Mouse (Mus musculus) forebrain, embryonic 12.5 days (tissue): ENCODE data around the gene Phxr2. TPM values are rescaled to one million over a fixed set of nuclear protein-coding genes. Genes with fewer than 3 reads are reported as not detected.
"Not testable (repeated sequence)": the region's sequence is repeated elsewhere in the genome, so short reads cannot be mapped to it uniquely, and the experiment has no call there.

ENCODE experiments used
- ATAC-seq: fragments of 200-750 bp; cut with Nextera tagmentation; 2 replicates; pipeline ENCODE4 v1.8.0; 2017; ENCODE audit warnings: moderate TSS enrichment; ENCODE audit not compliant: low FRiP score
- H3K27ac ChIP-seq: fragments of 300-500 bp; sonication (generic); 2 replicates; pipeline ENCODE4 v1.5.1; 2016; ENCODE audit warnings: mild to moderate bottlenecking
- H3K27me3 ChIP-seq: fragments of 300-500 bp; sonication (generic); 2 replicates; pipeline ENCODE4 v1.6.1; 2016; ENCODE audit warnings: mild to moderate bottlenecking
- H3K36me3 ChIP-seq: fragments of 300-500 bp; sonication (generic); replicated peaks from 2 replicates; pipeline ENCODE4 v1.6.1; 2016; ENCODE audit warnings: mild to moderate bottlenecking
- H3K4me1 ChIP-seq: fragments of 300-500 bp; sonication (generic); 2 replicates; pipeline ENCODE4 v1.6.1; 2016
- H3K4me2 ChIP-seq: fragments of 300-500 bp; sonication (generic); 2 replicates; pipeline ENCODE4 v1.6.1; 2016; ENCODE audit warnings: mild to moderate bottlenecking, moderate library complexity
- H3K4me3 ChIP-seq: fragments of 300-500 bp; sonication (generic); replicated peaks from 2 replicates; pipeline ENCODE4 v1.5.1; 2016; ENCODE audit warnings: mild to moderate bottlenecking
- H3K9ac ChIP-seq: fragments of 300-500 bp; sonication (generic); 2 replicates; pipeline ENCODE4 v1.6.1; 2016; ENCODE audit warnings: mild to moderate bottlenecking
- H3K9me3 ChIP-seq: fragments of 300-500 bp; sonication (generic); 2 replicates; pipeline ENCODE4 v1.6.1; 2016
- WGBS: fragments of 180-500 bp; shearing (Covaris S2); methylation state at CpG from one replicate; pipeline ENCODE4 v1.1.7; 2016; 5-methylcytosine and 5-hydroxymethylcytosine counted together
- polyA plus RNA-seq: library from polyadenylated mRNA; unstranded; fragments of >200 nt; fragmentation: Nextera tagmentation; extraction: Ambion mirVana; gene quantifications from 2 replicates; pipeline ENCODE4 v1.2.1, GENCODE M21; 2016

Phxr2 gene
- polyA plus RNA-seq, 1 experiment from 2014 or later = not detected

DNA sequence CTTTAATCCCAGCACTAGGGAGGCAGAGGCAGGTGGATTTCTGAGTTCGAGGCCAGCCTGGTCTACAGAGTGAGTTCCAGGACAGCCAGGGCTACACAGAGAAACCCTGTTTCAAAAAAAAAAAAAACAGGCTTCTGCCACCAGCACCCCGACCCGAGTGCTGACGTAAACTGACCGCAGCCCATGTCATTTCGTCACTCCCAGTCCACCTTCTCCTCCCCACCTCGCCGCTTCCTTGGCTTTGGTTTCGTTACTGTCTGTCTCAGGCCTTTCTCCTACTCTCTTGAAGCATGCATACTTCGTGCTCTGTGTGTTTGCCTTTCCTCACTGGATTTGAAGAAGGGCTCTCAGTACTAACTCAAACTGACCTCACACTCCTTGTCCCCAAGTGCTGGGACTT lies 31.6 kb upstream of the Phxr2 start:
- not testable (repeated sequence) for H3K4me1 ChIP-seq, H3K9me3 ChIP-seq, H3K4me2 ChIP-seq, ATAC-seq, H3K9ac ChIP-seq, H3K27ac ChIP-seq, H3K4me3 ChIP-seq, H3K27me3 ChIP-seq
- peaks cover 20% of the 10 kb centered on the region for H3K36me3 ChIP-seq
- WGBS = 94% methylated on average over 10 of the region's 10 CpGs

DNA sequence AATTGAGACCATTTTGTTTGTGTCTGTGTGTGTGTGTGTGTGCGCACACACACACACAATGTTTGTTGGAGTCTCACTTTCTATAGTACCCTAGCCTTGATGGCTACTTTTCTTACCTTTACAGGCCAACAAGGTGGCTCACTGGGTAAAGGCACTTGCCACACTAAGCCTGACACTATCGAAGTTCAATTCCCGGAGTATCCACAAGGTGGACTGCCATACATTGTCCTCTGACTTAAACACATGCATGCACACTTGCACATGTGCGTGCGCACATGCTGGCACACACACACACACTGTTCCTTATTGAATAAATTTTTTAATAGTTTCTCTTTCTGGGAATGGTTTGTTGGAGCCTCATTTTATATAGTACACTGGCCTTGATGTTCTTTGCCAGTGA lies 30.7 kb upstream of the Phxr2 start:
- no peaks in the 10 kb centered on the region for H3K9me3 ChIP-seq
- no peak for ATAC-seq
- H3K27ac ChIP-seq = no peak overlapping the region
- H3K4me3 ChIP-seq = no peak overlapping the region
- no peak overlapping the region for H3K4me2 ChIP-seq
- H3K36me3 ChIP-seq = peaks cover 20% of the 10 kb centered on the region
- WGBS = 97% methylated on average over 5 of the region's 5 CpGs
- H3K9ac ChIP-seq = no peak overlapping the region
- no peaks in the 10 kb centered on the region for H3K27me3 ChIP-seq
- no peaks in the 10 kb centered on the region for H3K4me1 ChIP-seq

DNA sequence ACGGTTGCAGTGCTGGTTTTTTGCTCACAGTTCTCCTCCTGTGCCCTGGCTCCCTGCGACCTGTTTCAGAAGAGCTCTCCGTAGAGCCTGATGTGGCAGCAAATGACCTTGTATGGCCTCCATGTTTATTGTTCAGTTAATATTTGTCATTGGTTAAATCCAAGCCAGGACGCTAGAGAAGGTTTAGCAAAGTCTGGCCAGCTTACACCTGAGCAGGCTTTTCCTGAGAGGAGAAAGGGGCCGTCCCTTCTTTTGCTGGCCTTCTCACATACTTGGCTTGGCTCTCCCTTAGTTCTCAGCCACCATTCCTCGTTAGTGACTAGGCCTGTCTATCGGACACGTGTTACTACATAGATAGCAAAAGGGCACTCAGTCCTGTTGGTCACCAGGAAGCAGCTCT lies 28.5 kb upstream of the Phxr2 start:
- H3K36me3 ChIP-seq = peaks cover 17% of the 10 kb centered on the region
- H3K4me2 ChIP-seq = no peak overlapping the region
- no peaks in the 10 kb centered on the region for H3K4me1 ChIP-seq
- ATAC-seq = no peak
- no peak overlapping the region for H3K9ac ChIP-seq
- no peaks in the 10 kb centered on the region for H3K9me3 ChIP-seq
- no peak overlapping the region for H3K4me3 ChIP-seq
- no peaks in the 10 kb centered on the region for H3K27me3 ChIP-seq
- WGBS = 86% methylated on average over 8 of the region's 8 CpGs
- no peak overlapping the region for H3K27ac ChIP-seq

DNA sequence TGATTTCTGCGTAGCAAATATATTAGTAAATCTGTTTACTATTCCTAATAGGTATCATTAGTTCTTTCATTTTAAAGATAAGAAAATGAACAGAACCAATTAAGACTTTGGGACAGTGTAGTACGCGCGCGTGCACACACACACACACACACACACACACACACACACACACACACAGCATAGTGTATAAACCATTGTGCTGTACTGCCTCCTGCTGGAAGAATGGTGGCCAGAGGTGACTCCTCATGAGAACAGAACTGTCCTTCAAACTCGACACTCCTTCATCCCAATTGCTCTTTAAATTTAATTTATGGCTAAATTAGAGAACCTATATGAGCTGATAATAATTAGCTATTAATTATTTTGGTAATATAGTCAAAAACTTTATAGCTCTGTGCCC lies 25.9 kb upstream of the Phxr2 start:
- H3K4me1 ChIP-seq = no peaks in the 10 kb centered on the region
- H3K9me3 ChIP-seq = no peaks in the 10 kb centered on the region
- no peak overlapping the region for H3K4me2 ChIP-seq
- WGBS = 96% methylated on average over 6 of the region's 6 CpGs
- H3K9ac ChIP-seq = no peak overlapping the region
- ATAC-seq = no peak
- H3K27ac ChIP-seq = no peak overlapping the region
- H3K27me3 ChIP-seq = no peaks in the 10 kb centered on the region
- H3K4me3 ChIP-seq = no peak overlapping the region
- peaks cover 21% of the 10 kb centered on the region for H3K36me3 ChIP-seq

DNA sequence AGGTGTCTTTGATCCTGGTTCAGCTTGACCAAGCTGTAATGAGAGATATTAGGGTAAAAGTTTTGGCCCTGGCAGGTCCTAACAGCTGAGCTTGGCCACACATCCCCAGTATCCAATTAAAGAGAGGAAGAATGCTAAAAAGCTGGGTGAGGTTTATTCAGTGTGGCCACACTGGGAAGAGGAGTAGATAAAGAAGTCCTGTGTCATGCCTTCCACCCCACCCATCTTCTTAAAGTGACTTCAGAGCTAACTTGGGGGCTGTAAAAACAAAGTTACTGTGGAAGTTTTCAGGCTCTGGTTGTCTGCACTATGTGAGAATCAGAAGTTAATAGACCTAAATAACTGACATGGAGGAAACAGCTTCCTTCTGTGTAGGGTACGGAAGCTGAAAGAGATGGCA lies 25.5 kb upstream of the Phxr2 start:
- no peaks in the 10 kb centered on the region for H3K9me3 ChIP-seq
- no peak overlapping the region for H3K4me3 ChIP-seq
- H3K27me3 ChIP-seq = no peaks in the 10 kb centered on the region
- peaks cover 16% of the 10 kb centered on the region for H3K36me3 ChIP-seq
- no peak for ATAC-seq
- H3K4me2 ChIP-seq = no peak overlapping the region
- no peak overlapping the region for H3K27ac ChIP-seq
- H3K9ac ChIP-seq = no peak overlapping the region
- no peaks in the 10 kb centered on the region for H3K4me1 ChIP-seq
- 97% methylated on average over 1 of the region's 1 CpGs for WGBS

DNA sequence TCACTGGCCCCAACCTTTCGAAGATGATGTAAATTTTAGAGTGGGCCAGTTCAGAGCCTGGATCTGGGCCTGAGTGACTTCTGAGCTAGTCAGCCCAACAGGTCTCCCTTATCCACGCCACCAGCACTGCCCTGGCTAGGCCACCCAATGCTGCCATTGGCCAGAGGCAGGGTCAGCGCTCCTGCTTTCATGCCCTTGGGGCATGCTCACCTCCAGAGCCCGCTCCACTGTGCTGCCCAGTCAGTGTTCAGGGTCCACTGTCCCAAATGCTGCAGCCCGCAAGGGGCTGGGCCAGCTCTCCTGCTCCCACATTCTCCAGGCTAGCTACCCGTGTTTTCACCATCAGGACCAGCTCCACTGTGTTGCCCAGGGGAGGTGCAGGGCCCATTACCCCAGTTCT lies 23.9 kb upstream of the Phxr2 start:
- WGBS = 89% methylated on average over 6 of the region's 6 CpGs
- Histone ChIP-seq H3K27me3 (no peaks in the 10 kb centered on the region), H3K9ac (no peak overlapping the region), H3K9me3 (no peaks in the 10 kb centered on the region), H3K4me1 (no peaks in the 10 kb centered on the region), H3K4me2 (no peak overlapping the region), H3K36me3 (peaks cover 11% of the 10 kb centered on the region), H3K27ac (no peak overlapping the region), H3K4me3 (no peak overlapping the region)
- no peak for ATAC-seq

DNA sequence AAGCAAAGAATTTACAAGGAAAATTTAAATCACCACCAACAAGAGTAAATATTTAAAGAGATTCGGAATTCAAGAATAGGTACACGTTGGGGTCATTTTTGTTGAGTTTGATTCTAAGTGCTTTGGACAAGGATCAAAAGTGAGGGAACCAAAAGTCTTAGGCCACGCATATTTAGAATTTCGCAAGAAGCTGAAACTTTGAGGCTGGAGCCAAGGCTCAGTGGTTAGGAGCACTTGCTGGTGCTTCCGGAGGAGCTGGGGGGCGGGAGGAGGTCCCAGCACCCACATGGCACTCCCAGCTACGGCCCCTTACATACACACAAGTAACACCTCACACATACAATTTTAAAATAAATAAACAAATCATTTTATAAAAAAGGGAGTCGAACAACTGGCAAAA lies 20.5 kb upstream of the Phxr2 start:
- WGBS = 94% methylated on average over 8 of the region's 8 CpGs
- H3K36me3 ChIP-seq = peaks cover 15% of the 10 kb centered on the region
- no peak overlapping the region for H3K4me3 ChIP-seq
- no peak overlapping the region for H3K9ac ChIP-seq
- no peaks in the 10 kb centered on the region for H3K4me1 ChIP-seq
- H3K4me2 ChIP-seq = no peak overlapping the region
- no peak for ATAC-seq
- H3K9me3 ChIP-seq = no peaks in the 10 kb centered on the region
- no peak overlapping the region for H3K27ac ChIP-seq
- H3K27me3 ChIP-seq = no peaks in the 10 kb centered on the region

DNA sequence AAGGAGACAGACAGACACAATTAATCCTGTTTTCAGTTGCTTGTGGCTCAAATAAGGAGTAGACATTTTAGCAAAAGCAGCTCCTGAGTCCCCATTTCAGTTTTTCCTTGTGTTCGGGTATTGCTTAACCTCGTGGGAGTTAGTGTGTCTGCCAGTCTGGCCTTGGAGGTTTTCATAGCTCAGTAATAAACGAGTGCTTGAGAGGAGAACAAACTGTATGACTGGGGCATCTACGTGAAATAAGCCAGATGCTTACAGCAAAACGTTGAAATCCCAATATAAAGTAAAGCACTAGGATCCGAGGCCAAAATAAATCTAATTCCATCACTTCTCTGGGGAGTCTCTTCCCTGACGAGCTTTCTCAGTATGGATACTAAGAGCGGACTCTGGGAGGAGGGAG lies 19.5 kb upstream of the Phxr2 start:
- H3K4me1 ChIP-seq = no peaks in the 10 kb centered on the region
- no peak for ATAC-seq
- no peak overlapping the region for H3K9ac ChIP-seq
- WGBS = 91% methylated on average over 8 of the region's 8 CpGs
- no peak overlapping the region for H3K4me3 ChIP-seq
- no peaks in the 10 kb centered on the region for H3K27me3 ChIP-seq
- no peak overlapping the region for H3K4me2 ChIP-seq
- H3K27ac ChIP-seq = no peak overlapping the region
- peaks cover 15% of the 10 kb centered on the region for H3K36me3 ChIP-seq
- no peaks in the 10 kb centered on the region for H3K9me3 ChIP-seq

DNA sequence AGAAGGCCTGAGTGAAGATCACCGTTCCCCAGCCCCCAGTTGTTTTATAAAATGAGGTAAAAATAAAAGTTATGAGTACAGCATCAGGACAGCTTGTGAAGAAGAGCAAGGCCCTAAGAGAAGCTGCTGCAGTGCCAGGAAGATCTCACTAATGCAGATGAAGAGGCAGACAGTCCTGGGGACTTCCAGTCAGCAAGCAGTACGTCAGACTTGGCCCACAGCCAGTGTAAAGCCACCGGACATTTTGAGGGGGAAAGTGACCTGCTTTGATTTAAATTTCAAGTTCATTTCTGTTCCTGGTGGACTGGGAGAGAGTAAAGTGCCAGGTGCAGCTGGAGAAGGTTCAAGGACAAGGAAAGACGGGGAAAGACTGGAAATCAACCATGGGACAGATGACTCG lies 10.2 kb upstream of the Phxr2 start:
- no peak for ATAC-seq
- Histone ChIP-seq H3K27ac (no peak overlapping the region), H3K9ac (no peak overlapping the region), H3K4me2 (no peak overlapping the region), H3K4me1 (peaks cover 3% of the 10 kb centered on the region; the same call in 1 of the 2 replicates), H3K27me3 (no peaks in the 10 kb centered on the region), H3K9me3 (no peaks in the 10 kb centered on the region), H3K4me3 (no peak overlapping the region), H3K36me3 (peaks cover 17% of the 10 kb centered on the region)
- 90% methylated on average over 5 of the region's 5 CpGs for WGBS

DNA sequence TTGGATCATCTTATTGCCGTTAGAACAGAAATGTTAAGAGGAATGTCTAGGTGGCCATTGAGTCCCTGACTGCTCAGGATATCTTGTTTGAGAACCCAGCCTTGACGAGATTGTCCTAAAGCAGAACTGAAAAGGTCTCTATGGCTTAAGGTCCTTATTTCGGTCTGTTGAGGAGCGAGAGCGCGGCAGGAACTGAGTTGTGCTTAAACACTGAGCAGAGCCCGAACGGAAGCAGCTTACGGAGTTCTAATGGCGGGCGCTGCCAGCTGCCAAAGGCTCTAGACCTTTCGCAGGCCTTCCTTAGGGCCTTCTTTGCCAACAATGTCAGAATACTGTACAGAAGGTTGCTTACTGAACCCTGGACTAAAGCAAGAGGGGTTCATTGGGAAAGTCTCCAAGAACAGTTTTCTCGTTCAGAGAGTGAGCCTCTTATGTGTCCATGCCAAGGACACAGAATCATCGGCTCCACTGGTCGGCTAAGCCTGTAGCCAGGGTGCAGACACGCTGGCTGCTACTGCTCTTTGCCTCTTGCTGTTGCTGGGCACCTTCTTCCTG lies 7.3 kb upstream of the Phxr2 start:
- Histone ChIP-seq H3K4me1 (peaks cover 12% of the 10 kb centered on the region; the same call in 1 of the 2 replicates), H3K4me2 (no peak overlapping the region), H3K36me3 (peaks cover 29% of the 10 kb centered on the region), H3K4me3 (no peak overlapping the region), H3K27ac (no peak overlapping the region), H3K9me3 (no peaks in the 10 kb centered on the region), H3K27me3 (no peaks in the 10 kb centered on the region), H3K9ac (no peak overlapping the region)
- 96% methylated on average over 16 of the region's 16 CpGs for WGBS
- no peak for ATAC-seq

DNA sequence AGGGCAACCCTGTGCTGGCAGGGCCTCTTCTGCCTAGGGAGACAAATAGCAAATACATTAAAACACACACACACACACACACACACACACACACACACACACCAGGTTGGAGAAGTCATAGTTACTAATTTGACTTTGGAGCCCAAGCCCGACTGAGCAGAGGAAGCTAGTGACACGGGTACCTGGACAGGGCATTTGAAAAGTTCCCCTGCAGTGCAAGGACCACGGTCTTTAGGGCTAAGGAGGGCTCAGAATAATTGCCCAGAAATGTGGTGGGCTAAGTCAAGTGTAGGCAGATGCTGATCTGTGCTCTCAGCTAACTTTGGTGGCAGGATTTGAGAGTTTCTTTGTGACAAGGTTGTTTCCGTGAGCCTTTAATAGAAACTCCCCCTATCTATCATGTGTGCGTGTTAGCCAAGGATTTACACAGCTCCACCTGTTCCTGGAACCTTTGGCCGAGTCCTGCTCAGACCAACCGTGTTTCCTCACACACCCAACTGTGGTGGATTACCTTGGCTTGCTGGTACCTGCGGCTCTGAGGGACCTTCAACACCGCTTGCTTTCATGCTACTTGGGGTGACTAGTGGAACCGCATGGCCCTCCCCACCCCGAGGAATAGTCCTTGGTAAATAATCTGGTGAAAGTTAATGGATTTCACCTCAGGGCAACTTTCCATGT lies 6.6 kb upstream of the Phxr2 start:
- 93% methylated on average over 11 of the region's 11 CpGs for WGBS
- Histone ChIP-seq H3K36me3 (peaks cover 29% of the 10 kb centered on the region), H3K27me3 (no peaks in the 10 kb centered on the region), H3K9ac (no peak overlapping the region), H3K27ac (no peak overlapping the region), H3K4me1 (peaks cover 12% of the 10 kb centered on the region; the same call in 1 of the 2 replicates), H3K9me3 (no peaks in the 10 kb centered on the region), H3K4me2 (no peak overlapping the region), H3K4me3 (no peak overlapping the region)
- no peak for ATAC-seq

DNA sequence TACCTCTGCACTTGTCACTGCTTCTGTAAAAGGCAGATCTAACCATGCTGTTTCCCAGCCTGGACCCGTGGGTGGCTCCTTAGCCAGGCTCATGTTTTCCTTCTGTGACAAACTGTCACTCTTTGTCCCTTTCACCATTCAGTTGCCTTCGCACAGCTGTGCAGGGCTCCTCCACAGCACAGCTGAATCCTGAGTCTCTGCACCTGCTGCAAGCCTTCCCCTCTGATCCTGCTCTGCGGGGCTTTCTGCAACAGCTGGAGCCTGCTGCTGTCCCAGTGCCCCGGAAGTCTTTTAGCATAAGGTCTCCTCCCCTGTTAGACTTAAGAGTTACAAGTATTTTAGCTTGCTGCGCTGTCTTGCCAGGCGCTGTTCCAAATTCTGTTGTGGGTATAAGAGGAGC lies 6.1 kb upstream of the Phxr2 start:
- Histone ChIP-seq H3K4me2 (no peak overlapping the region), H3K4me1 (peaks cover 12% of the 10 kb centered on the region; the same call in 1 of the 2 replicates), H3K9ac (no peak overlapping the region), H3K36me3 (peaks cover 29% of the 10 kb centered on the region), H3K27me3 (no peaks in the 10 kb centered on the region), H3K9me3 (no peaks in the 10 kb centered on the region), H3K27ac (no peak overlapping the region), H3K4me3 (no peak overlapping the region)
- 79% methylated on average over 6 of the region's 6 CpGs for WGBS
- 0 out of 2 replicates have a peak, but pooled peaks have one; percentile 27 for ATAC-seq

DNA sequence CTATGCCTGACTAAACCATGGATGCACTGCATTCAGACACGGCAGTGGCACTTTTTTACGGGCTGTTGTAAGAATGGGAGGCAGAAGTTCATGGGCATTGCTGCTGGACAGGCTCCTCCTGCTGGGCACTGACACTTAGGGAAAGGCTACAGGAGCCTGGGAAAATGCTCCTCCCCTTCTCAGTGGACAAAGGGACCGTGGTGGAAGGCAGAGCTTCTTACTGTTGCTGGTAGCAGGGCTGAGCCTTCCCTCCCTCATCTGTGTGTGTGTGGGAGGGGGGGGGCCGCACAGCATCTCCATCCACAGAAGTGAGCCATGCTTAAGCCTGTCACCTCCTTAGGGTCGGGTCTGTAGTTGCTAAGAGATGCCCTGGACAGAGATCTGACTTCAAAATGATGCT lies 5.2 kb upstream of the Phxr2 start:
- Histone ChIP-seq H3K9ac (no peak overlapping the region), H3K4me2 (no peak overlapping the region), H3K27me3 (no peaks in the 10 kb centered on the region), H3K9me3 (no peaks in the 10 kb centered on the region), H3K4me3 (no peak overlapping the region), H3K36me3 (peaks cover 35% of the 10 kb centered on the region), H3K27ac (no peak overlapping the region), H3K4me1 (peaks cover 12% of the 10 kb centered on the region; the same call in 1 of the 2 replicates)
- 58% methylated on average over 5 of the region's 5 CpGs for WGBS
- no peak for ATAC-seq
